Mouse (Mus musculus) cortical plate, adult 2 months (tissue): ENCODE data around the gene Nlrp6. TPM values are rescaled to one million over a fixed set of nuclear protein-coding genes. Genes with fewer than 3 reads are reported as not detected.

Source experiments
- H3K27ac ChIP-seq: fragments of 200-500 bp; 2 replicates; pipeline ENCODE4 v1.5.1; 2012; ENCODE audit warnings: low read length, control low read depth, inconsistent platforms; ENCODE audit not compliant: insufficient read depth
- H3K4me1 ChIP-seq: fragments of 200-500 bp; 2 replicates; pipeline ENCODE4 v1.6.1; 2011; ENCODE audit warnings: low read length; ENCODE audit not compliant: control insufficient read depth, insufficient read depth
- H3K4me3 ChIP-seq: fragments of 200-500 bp; 2 replicates; pipeline ENCODE4 v1.5.1; 2011; ENCODE audit warnings: mild to moderate bottlenecking, low read length, control low read depth; ENCODE audit not compliant: insufficient read depth
- CTCF ChIP-seq: fragments of 200-500 bp; IDR thresholded peaks from 2 replicates; pipeline ENCODE4 v1.5.1; 2011; ENCODE audit warnings: mild to moderate bottlenecking, control low read depth, low read length; ENCODE audit not compliant: insufficient read depth; ENCODE audit errors: extremely low read depth
- POLR2A ChIP-seq: fragments of 200-500 bp; IDR thresholded peaks from 2 replicates; pipeline ENCODE4 v1.6.1; 2011; ENCODE audit warnings: mild to moderate bottlenecking, low read length, control low read depth; ENCODE audit not compliant: insufficient read depth; ENCODE audit errors: extremely low read depth
- polyA plus RNA-seq: library from polyadenylated mRNA; depleted of rRNA; stranded (reverse); fragments of >200 nt; gene quantifications from 2 replicates; pipeline ENCODE4 v1.2.3, GENCODE M21; 2012

Nlrp6 gene
- polyA plus RNA-seq, 1 experiment: 0.54 TPM

GRCm38 (mm10) chr7:140946311-140946710 lies 25.6 kb downstream of the Nlrp6 start:
- TF ChIP-seq POLR2A (no peak), CTCF (no peak)
- no peaks in the 10 kb centered on the region for H3K4me1 ChIP-seq
- H3K4me3 ChIP-seq: no peak overlapping the region
- no peak overlapping the region for H3K27ac ChIP-seq

GRCm38 (mm10) chr7:140946980-140947379 lies 26.3 kb downstream of the Nlrp6 start:
- no peak for TF ChIP-seq POLR2A
- no peak for TF ChIP-seq CTCF
- no peaks in the 10 kb centered on the region for H3K4me1 ChIP-seq
- H3K4me3 ChIP-seq: no peak overlapping the region
- no peak overlapping the region for H3K27ac ChIP-seq

DNA sequence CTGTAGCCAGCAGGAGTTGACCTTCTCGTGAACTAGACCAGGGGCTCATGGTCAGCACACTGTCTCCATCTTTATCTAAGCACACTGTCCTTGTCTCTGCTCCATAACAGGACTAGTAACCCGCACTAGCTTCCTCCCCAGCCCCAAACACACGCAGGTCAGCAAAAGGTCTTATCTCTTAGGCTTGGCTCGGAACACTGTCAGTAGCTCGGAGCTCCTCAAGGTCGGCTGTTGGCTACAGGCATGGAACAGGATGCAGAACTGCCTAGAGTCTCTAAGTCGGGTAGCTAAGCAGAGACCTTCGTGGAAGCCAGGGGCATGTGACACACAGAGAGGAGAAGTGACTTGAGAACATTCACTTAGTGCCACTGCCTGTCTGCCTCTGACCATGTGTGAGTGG lies 27.5 kb downstream of the Nlrp6 start:
- Histone ChIP-seq H3K27ac (no peak overlapping the region), H3K4me3 (no peak overlapping the region), H3K4me1 (no peaks in the 10 kb centered on the region)
- TF ChIP-seq CTCF (no peak), POLR2A (no peak)

DNA sequence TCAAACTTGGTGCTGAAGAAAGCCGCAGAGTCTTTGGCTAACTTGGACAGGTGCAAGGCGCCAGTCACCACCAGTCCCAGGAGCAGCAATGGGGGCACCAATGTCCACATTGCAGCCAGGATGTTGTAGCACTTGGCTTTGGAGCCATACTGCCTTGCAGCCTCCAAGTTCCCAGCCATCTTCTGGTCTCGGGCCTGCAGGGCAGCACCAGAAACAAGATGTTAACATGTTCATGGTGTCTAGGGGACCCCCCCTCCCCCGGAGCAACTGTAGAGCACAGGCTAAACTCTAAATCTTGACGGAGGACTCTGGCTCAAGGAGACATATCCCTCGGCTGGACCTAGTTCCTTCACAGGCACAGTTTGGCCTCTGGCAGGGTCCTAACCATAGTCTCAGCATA lies 28.6 kb downstream of the Nlrp6 start:
- H3K27ac ChIP-seq: no peak overlapping the region
- no peak overlapping the region for H3K4me3 ChIP-seq
- no peak for TF ChIP-seq POLR2A
- no peaks in the 10 kb centered on the region for H3K4me1 ChIP-seq

DNA sequence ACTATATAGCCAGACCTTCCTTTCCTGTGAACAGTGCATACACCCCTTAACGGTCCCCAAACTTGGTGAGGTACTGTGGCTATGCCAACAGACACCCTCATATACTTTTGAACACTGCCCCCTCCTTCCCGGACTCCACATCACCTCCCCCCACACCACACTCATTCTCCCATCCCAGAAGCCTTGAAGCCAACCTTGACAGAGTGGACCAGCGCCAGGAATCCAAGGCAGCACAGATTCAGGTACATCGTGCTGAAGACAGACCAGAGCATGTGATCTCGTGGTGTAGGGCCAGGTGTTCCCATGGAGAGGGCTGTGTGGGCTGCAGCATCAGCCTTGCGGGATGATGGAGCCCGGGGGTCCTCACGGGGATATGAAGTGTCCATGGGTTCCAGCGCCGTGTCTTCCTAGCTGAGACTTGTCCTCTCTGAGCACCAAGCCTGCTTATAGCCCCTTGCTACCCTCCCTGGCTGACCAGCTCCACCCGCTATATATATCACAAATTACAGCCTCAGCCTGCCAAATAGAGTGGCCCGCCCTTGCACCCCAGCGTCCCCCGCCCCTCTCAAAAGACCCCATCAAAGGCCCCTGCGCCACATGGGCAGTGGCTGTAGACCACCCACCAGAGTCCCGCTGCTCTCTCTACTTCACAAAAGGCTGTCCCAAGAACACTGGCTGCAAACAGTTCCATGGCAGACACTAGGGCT lies 29.3 kb downstream of the Nlrp6 start, which contains the start of gene Ifitm5:
TSS of gene Ifitm5 (minus strand) at position 468 of the 707 bp plus-strand sequence.
- TF ChIP-seq CTCF: no peak
- no peak for TF ChIP-seq POLR2A
- H3K27ac ChIP-seq: no peak within 1 kb of the TSS

GRCm38 (mm10) chr7:140951051-140951450 lies 30.3 kb downstream of the Nlrp6 start:
- no peak for TF ChIP-seq CTCF
- no peak for TF ChIP-seq POLR2A
- Histone ChIP-seq H3K27ac (no peak overlapping the region), H3K4me1 (no peaks in the 10 kb centered on the region), H3K4me3 (no peak overlapping the region)

More for the DNA sequence above, 29.3 kb downstream of the Nlrp6 start, which contains the start of gene Ifitm5:
- Histone ChIP-seq H3K4me1 (no peaks in the 10 kb centered on the region), H3K4me3 (no peak within 1 kb of the TSS)

GRCm38 (mm10) chr7:140951765-140952164 lies 31.1 kb downstream of the Nlrp6 start:
- H3K4me1 ChIP-seq: no peaks in the 10 kb centered on the region; the same call in 1 of the 2 replicates
- no peak overlapping the region for H3K27ac ChIP-seq
- H3K4me3 ChIP-seq: no peak overlapping the region
- TF ChIP-seq CTCF: no peak
- TF ChIP-seq POLR2A: no peak

DNA sequence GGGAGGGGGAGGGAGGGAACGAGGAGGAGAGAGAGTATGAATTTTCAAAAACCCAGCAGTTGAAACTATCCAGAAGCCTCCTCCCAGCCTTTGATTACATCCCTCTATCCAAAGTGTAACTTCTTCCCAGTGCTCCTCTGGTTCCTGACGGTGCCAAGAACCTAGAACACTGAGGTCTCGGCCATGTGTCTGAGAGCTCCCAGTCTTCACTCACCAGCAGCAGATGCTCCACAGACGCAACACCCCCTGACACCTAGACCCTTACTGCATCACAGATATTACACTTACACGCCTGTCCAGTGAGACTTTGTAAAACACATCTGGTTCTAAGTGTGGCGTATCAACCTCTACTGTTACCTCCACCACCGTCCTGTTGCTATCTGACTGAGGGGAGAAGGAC lies 31.7 kb downstream of the Nlrp6 start:
- TF ChIP-seq CTCF: no peak
- TF ChIP-seq POLR2A: no peak

DNA sequence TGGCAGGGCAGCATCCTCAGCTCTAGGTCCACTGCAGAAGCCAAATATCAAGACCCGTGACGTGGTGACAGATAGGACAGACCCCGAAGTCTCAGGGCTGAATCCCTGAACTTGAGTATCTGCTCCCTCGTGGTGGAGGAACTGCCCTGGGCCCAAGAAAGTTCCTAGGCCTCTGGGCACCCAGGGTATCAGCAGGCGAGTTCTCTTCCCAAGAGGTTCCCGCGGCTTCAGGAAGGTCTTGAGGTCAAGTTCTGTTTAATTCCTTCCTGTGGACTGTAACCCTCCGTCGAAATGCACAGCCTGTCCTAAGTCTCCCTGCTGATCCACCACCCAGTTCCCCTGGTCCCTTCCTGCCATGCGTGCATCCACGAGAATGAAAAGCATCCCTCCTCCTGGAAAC lies 32.4 kb downstream of the Nlrp6 start:
- no peak for TF ChIP-seq POLR2A
- TF ChIP-seq CTCF: no peak
- no peak overlapping the region for H3K27ac ChIP-seq
- H3K4me1 ChIP-seq: no peaks in the 10 kb centered on the region; the same call in 1 of the 2 replicates
- H3K4me3 ChIP-seq: no peak overlapping the region

More for the DNA sequence above, 31.7 kb downstream of the Nlrp6 start:
- Histone ChIP-seq H3K4me3 (no peak overlapping the region), H3K27ac (no peak overlapping the region), H3K4me1 (no peaks in the 10 kb centered on the region; the same call in 1 of the 2 replicates)

- H3K27ac ChIP-seq: no peak overlapping the region
- H3K4me1 ChIP-seq: no peaks in the 10 kb centered on the region; the same call in 1 of the 2 replicates
- no peak overlapping the region for H3K4me3 ChIP-seq
- TF ChIP-seq CTCF (no peak), POLR2A (no peak)
Measured at GRCm38 (mm10) chr7:140953800-140954732, 33.4 kb downstream of the Nlrp6 start.
